Mouse (Mus musculus) ES-E14 (cell line): ENCODE data around the gene Med20. TPM values are rescaled to one million over a fixed set of nuclear protein-coding genes. Genes with fewer than 3 reads are reported as not detected.
"Not testable (repeated sequence)": the region's sequence is repeated elsewhere in the genome, so short reads cannot be mapped to it uniquely, and the experiment has no call there.

ENCODE experiments used
- DNase-seq: peaks from one replicate; pipeline ENCODE4 v3.0.0-alpha.2; 2013; ENCODE audit warnings: low read depth, low spot score
- H3K27ac ChIP-seq: 2 replicates; pipeline ENCODE4 v1.5.1; 2012; ENCODE audit warnings: low read depth, mild to moderate bottlenecking, low read length, moderate library complexity, mixed read lengths; ENCODE audit not compliant: poor library complexity, insufficient read depth, severe bottlenecking
- H3K36me3 ChIP-seq: 2 replicates; pipeline ENCODE4 v1.6.1; 2012; ENCODE audit warnings: mild to moderate bottlenecking, low read length, moderate library complexity, mixed read lengths; ENCODE audit not compliant: control insufficient read depth, poor library complexity, insufficient read depth, severe bottlenecking
- H3K4me1 ChIP-seq, 2 experiments: fragments of 150-350 bp in 1 of 2; sonication (generic) in 1 of 2; 2 replicates each; pipeline ENCODE4 v1.6.1; 2012; ENCODE audit warnings: low read length in 2 of 2, mild to moderate bottlenecking in 1 of 2, mixed read lengths in 1 of 2; ENCODE audit not compliant: control insufficient read depth in 2 of 2, insufficient read depth in 2 of 2, poor library complexity in 1 of 2
- H3K4me3 ChIP-seq, 2 experiments: fragments of 150-350 bp in 1 of 2; sonication (generic) in 1 of 2; 2 replicates each; pipeline ENCODE4 v1.5.1; 2012; ENCODE audit warnings: low read length in 2 of 2, low read depth in 1 of 2, mild to moderate bottlenecking in 1 of 2, mixed read lengths in 1 of 2; ENCODE audit not compliant: insufficient read depth in 1 of 2, poor library complexity in 1 of 2, severe bottlenecking in 1 of 2
- H3K9ac ChIP-seq: 2 replicates; pipeline ENCODE4 v1.6.1; 2012; ENCODE audit warnings: low read depth, mild to moderate bottlenecking, low read length, mixed read lengths; ENCODE audit not compliant: poor library complexity, insufficient read depth, severe bottlenecking
- H3K9me3 ChIP-seq: fragments of 150-350 bp; sonication (generic); 2 replicates; pipeline ENCODE4 v1.6.1; 2012; ENCODE audit warnings: low read depth, mild to moderate bottlenecking, low read length; ENCODE audit not compliant: control insufficient read depth, insufficient read depth
- CHD2 ChIP-seq: IDR thresholded peaks from 2 replicates; pipeline ENCODE4 v1.6.1; 2014; ENCODE audit warnings: mild to moderate bottlenecking, low read depth, low read length, inconsistent platforms
- HCFC1 ChIP-seq: IDR thresholded peaks from 2 replicates; pipeline ENCODE4 v1.6.1; 2012; ENCODE audit warnings: low read length, inconsistent platforms, borderline replicate concordance; ENCODE audit not compliant: insufficient read depth
- MAFK ChIP-seq: IDR thresholded peaks from 2 replicates; pipeline ENCODE4 v1.6.1; 2014; ENCODE audit warnings: mild to moderate bottlenecking, low read depth, low read length, inconsistent platforms; ENCODE audit not compliant: insufficient read depth
- ZC3H11A ChIP-seq: IDR thresholded peaks from 2 replicates; pipeline ENCODE4 v1.6.1; 2012; ENCODE audit warnings: low read depth, mild to moderate bottlenecking, inconsistent platforms, low read length, borderline replicate concordance
- ZNF384 ChIP-seq: IDR thresholded peaks from 2 replicates; pipeline ENCODE4 v1.6.1; 2012; ENCODE audit warnings: low read depth, low read length, inconsistent platforms
- in situ Hi-C, 2 experiments: fragments of 600-800 bp; cut with MboI; formaldehyde crosslinking; loops; one replicate each; pipeline ENCODE4 v1.15.1; 2025; ENCODE audit warnings: low sequenced_read_pairs in 2 of 2, inconsistent platforms in 1 of 2; ENCODE audit not compliant: unreplicated experiment in 2 of 2
- total RNA-seq: library from RNA; depleted of rRNA; stranded (reverse); fragments of 300-350 nt; gene quantifications from 2 replicates; pipeline ENCODE4 v1.2.3, GENCODE M21; 2012

Gene Med20
- total RNA-seq, 1 experiment = 43.4 TPM

DNA sequence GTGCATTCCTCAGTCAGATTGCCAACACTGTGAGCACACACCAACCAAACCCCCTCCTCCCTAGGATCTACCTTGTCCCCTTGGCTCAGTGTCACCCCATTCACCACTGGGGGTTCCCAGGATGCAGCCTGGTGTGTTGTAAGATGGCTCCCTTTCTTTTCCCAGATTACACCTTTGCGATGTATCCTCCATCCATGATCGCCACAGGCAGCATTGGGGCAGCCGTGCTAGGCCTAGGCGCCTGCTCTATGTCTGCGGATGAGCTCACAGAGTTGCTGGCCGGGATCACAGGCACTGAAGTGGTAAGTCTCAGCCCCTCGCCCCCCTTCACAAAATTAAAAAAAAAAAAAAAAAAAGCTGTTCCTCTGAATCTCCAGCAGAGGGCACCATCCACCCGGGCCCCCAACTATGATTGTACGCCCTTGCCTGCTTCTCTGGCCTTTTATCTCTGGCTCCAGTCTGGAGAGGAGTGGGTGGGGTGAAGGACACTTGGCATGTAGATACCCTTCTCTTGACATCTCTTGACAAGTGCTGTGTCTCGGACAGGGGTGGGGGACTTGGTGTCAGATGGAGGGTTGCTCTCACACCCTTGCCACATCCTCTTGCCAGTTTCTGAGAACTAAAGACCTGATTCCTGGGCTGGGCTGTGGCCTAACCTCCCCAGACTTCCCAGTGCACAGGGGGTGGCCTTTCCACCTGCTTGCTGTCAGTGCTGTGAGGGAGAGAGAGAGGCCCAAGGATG lies 13.4 kb upstream of the Med20 start:
- peaks cover 18 to 20% of the 10 kb centered on the region in 2 experiments for H3K4me1 ChIP-seq
- DNase-seq = peak; percentile 46
- no peaks in the 10 kb centered on the region for H3K9me3 ChIP-seq
- TF ChIP-seq HCFC1 (no peak), MAFK (0 out of 2 replicates have a peak, but pooled peaks have one; percentile 27), ZNF384 (peak; percentile 99), ZC3H11A (peak; percentile 4; the same call in 1 of the 2 replicates)
- H3K27ac ChIP-seq = peak overlapping the region; percentile 16; the same call in 1 of the 2 replicates
- H3K4me3 ChIP-seq = no peak overlapping the region
- in situ Hi-C loops = no loop called here
- H3K9ac ChIP-seq = peak overlapping the region; percentile 18; the same call in 1 of the 2 replicates
- peaks cover 40% of the 10 kb centered on the region for H3K36me3 ChIP-seq

DNA sequence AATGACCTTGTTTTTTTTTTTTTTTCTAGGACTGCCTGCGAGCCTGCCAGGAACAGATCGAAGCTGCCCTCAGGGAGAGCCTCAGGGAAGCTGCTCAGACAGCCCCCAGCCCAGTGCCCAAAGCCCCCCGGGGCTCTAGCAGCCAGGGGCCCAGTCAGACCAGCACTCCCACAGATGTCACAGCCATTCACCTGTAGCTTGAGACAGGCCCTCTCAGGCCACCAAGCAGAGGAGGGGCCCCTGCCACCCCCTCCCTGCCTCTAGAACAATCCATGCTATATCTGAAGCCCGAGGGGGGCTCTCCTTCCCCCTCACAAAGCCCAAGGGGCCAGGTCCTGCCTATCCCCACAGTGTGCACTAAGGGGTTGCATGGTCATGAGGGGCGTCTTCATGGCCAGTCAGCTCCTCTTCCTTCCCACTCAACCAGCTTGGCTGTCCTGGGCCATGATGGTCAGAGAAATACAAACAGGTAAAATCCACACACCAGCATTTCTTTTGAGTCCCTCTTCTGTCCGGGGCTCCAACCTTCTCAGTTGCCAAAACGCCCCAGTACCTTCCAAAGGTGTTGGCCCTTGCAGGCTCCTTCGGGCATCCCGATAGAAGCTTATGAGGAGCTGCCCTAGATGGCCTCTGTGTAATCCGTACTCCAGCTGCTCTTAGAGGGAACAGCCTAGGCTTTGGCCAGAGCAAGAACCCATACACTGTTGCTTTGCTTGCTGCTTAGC lies 12.6 kb upstream of the Med20 start:
- DNase-seq, in situ Hi-C loops, H3K4me3 ChIP-seq, H3K9me3 ChIP-seq, H3K9ac ChIP-seq: not testable (repeated sequence)
- Histone ChIP-seq H3K4me1 (peaks cover 18 to 19% of the 10 kb centered on the region in 2 experiments), H3K27ac (peak overlapping the region; percentile 0; the same call in 1 of the 2 replicates), H3K36me3 (peaks cover 42% of the 10 kb centered on the region)

- Histone ChIP-seq H3K36me3 (peaks cover 49% of the 10 kb centered on the region), H3K9me3 (no peaks in the 10 kb centered on the region), H3K9ac (no peak overlapping the region; the same call in 1 of the 2 replicates), H3K4me3 (no peak overlapping the region), H3K4me1 (peaks cover 18 to 19% of the 10 kb centered on the region in 2 experiments), H3K27ac (peak overlapping the region; percentile 54; the same call in 1 of the 2 replicates)
- in situ Hi-C loops = no loop called here
- DNase-seq = no peak
- TF ChIP-seq ZNF384 (0 out of 2 replicates have a peak, but pooled peaks have one; percentile 28), CHD2 (no peak), MAFK (no peak)
Measured at GRCm38 (mm10) chr17:47599511-47600297, 11.7 kb upstream of the Med20 start.

DNA sequence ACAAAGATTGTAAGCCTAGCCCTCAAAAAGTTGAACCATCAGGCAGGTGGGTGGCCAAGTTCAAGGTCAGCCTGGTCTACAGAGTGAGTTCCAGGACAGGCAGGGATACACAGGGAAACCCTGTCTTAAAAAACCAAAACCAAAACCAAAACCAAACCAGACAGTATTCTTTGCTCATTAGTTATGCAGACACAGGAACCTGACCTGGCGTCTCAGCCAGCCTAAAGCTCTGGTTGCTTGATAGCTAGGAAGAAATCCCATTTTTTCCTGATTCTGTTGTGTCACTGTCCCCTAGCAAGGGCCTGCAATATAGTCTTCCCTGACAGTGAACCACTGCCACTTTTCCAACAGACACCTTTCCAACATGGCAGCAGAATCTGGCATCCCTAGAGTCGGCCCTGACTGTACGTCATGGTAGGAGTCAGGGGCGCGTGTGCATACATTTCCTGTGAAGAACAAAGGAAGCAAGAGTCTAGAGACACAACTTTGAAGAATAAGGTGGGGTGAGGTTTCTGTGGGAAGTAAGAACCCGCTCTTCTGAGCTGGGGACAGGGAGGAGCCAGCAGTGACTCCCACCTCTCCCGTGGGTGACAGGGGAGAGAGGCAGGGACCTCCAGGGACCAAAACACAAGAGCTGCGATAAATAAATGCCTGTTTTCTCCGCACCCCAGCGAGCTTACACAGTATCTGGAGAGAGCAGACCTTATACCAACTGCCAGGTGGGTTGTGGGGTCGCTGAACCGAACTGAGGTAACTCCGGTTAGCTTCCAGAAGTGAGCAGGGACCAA lies 10.6 kb upstream of the Med20 start:
- Histone ChIP-seq H3K4me1 (peaks cover 18 to 19% of the 10 kb centered on the region in 2 experiments), H3K27ac (peak overlapping the region; percentile 14; the same call in 1 of the 2 replicates), H3K9me3 (no peaks in the 10 kb centered on the region), H3K9ac (0 out of 2 replicates have a peak overlapping the region, but pooled peaks have one; percentile 14), H3K4me3 (peak overlapping the region in 1 of 2 experiments; percentile 33; a peak in 2 of 4 replicates), H3K36me3 (peaks cover 60% of the 10 kb centered on the region)
- in situ Hi-C loops = no loop called here
- TF ChIP-seq ZC3H11A (no peak), HCFC1 (no peak), MAFK (no peak), CHD2 (no peak), ZNF384 (no peak)
- DNase-seq = no peak
